ENCODE assay signal across 22 mouse cellular contexts in genomic region chr16:95789548-95789947, GRCm38 (mm10).
DNase-seq lines count a peak whose midpoint lies in the region; ATAC-seq and TF ChIP-seq lines count a peak whose summit lies in the region.
"Had no signal": no experiment of that assay in that cellular context is flagged by ENCODE, and none has a peak within 500 bp of the region (broad histone marks: within the 10 kb centered on the region; RNA-seq: fewer than 3 reads in every experiment).

No protein-coding gene starts in this region.

- H3K36me3 ChIP-seq in kidney, adult 2 months (ENCODE audit: control insufficient read depth, insufficient read depth, low read length): no peaks in the 10 kb centered on the region
- H3K36me3 ChIP-seq in stomach, embryonic 14.5 days (ENCODE audit: control insufficient read depth, insufficient read depth, low read length): no peaks in the 10 kb centered on the region
- H3K36me3 ChIP-seq in stomach, postnatal 0 days (ENCODE audit: control insufficient read depth, insufficient read depth, low read length): no peaks in the 10 kb centered on the region
- H3K36me3 ChIP-seq: embryonic facial prominence, embryonic 10.5 days; embryonic facial prominence, embryonic 12.5 days; forebrain, embryonic 15.5 days had no signal

- H3K4me1 ChIP-seq in kidney, adult 2 months (ENCODE audit: control insufficient read depth, insufficient read depth, low read length): no peaks in the 10 kb centered on the region
- peaks cover 4% of the 10 kb centered on the region; the same call in 1 of the 2 replicates for H3K4me1 ChIP-seq in stomach, embryonic 14.5 days (ENCODE audit: control insufficient read depth, insufficient read depth, low read length)
- H3K4me1 ChIP-seq in stomach, postnatal 0 days (replicated peaks; ENCODE audit: control insufficient read depth, insufficient read depth): no peaks in the 10 kb centered on the region
- H3K4me1 ChIP-seq: embryonic facial prominence, embryonic 12.5 days; forebrain, embryonic 13.5 days; forebrain, embryonic 15.5 days had no signal

- no peak overlapping the region for H3K27ac ChIP-seq in kidney, adult 2 months (ENCODE audit: insufficient read depth, low read depth, low read length)
- H3K27ac ChIP-seq in stomach, embryonic 14.5 days (ENCODE audit: low read length): no peak overlapping the region
- H3K27ac ChIP-seq in stomach, postnatal 0 days (replicated peaks): no peak overlapping the region
- H3K27ac ChIP-seq: embryonic facial prominence, embryonic 10.5 days; embryonic facial prominence, embryonic 12.5 days; forebrain, embryonic 13.5 days; forebrain, embryonic 15.5 days had no signal

- H3K27me3 ChIP-seq in kidney, adult 2 months (replicated peaks; ENCODE audit: control insufficient read depth, insufficient read depth, low read length): no peaks in the 10 kb centered on the region
- no peaks in the 10 kb centered on the region for H3K27me3 ChIP-seq in stomach, embryonic 14.5 days (ENCODE audit: control insufficient read depth, insufficient read depth, low read length)
- H3K27me3 ChIP-seq in stomach, postnatal 0 days (ENCODE audit: control insufficient read depth, insufficient read depth, low read length): no peaks in the 10 kb centered on the region
- H3K27me3 ChIP-seq: embryonic facial prominence, embryonic 12.5 days; forebrain, embryonic 13.5 days; forebrain, embryonic 15.5 days; Patski had no signal

- peak; percentile 16 for DNase-seq in adrenal gland, adult 2 months
- no peak for DNase-seq in adrenal gland, postnatal 4 days (ENCODE audit: low spot score in 2 of 2)
- DNase-seq in kidney, adult 2 months: peak; percentile 10
- no peak for DNase-seq in kidney, postnatal 14 days
- DNase-seq in stomach, postnatal 0 days (ENCODE audit: low spot score): no peak
- no peak for DNase-seq in urinary bladder, adult 18-20 months (ENCODE audit: low spot score in 2 of 2)
- DNase-seq in left cerebral cortex, postnatal 36 days (ENCODE audit: low spot score in 2 of 2): no peak
- DNase-seq: adrenal gland, postnatal 10 days; adrenal gland, postnatal 25 days; cerebellum, adult 11-12 months; cerebellum, adult 2 months; cerebellum, adult 9-10 months; cerebellum, postnatal 10 days; cerebellum, postnatal 25 days; forebrain, postnatal 0 days had no signal

- TF ChIP-seq CTCF in kidney, adult 2 months (conservative IDR thresholded peaks at IDR 0.05; ENCODE audit: insufficient read depth, insufficient read length, low read depth, low read length): no peak
- TF ChIP-seq CTCF in stomach, postnatal 0 days (IDR thresholded peaks at IDR 0.05; ENCODE audit: low read depth): no peak

- no peak overlapping the region for H3K4me3 ChIP-seq in kidney, adult 2 months (ENCODE audit: insufficient read depth, low read depth, low read length)
- no peak overlapping the region for H3K4me3 ChIP-seq in stomach, embryonic 14.5 days (ENCODE audit: low read depth, low read length)
- H3K4me3 ChIP-seq in stomach, postnatal 0 days (ENCODE audit: low read depth, low read length): no peak overlapping the region
- H3K4me3 ChIP-seq: embryonic facial prominence, embryonic 10.5 days; embryonic facial prominence, embryonic 12.5 days; forebrain, embryonic 13.5 days; forebrain, embryonic 15.5 days had no signal

- ATAC-seq in stomach, embryonic 14.5 days (ENCODE audit: insufficient number of reproducible peaks, insufficient read depth, low FRiP score, low read depth): peak; percentile 28; the same call in 1 of the 2 replicates
- peak; percentile 49; the same call in 1 of the 2 replicates for ATAC-seq in stomach, postnatal 0 days (ENCODE audit: low FRiP score, low TSS enrichment)
- ATAC-seq: activated CD4-positive, CD25-positive, alpha-beta regulatory T cell, adult 4 months; forebrain, embryonic 13.5 days; forebrain, embryonic 15.5 days; forebrain, postnatal 0 days; Patski had no signal

- intact Hi-C loops in left cerebral cortex, postnatal 36 days (cut with DNase I): no loop called here

- no peak for TF ChIP-seq EP300 in stomach, postnatal 0 days (optimal IDR thresholded peaks at IDR 0.05)

- no peak overlapping the region for H3K4me2 ChIP-seq in stomach, embryonic 14.5 days (replicated peaks; ENCODE audit: low read depth, low read length)
- H3K4me2 ChIP-seq in stomach, postnatal 0 days (replicated peaks; ENCODE audit: low read depth): no peak overlapping the region
- H3K4me2 ChIP-seq: embryonic facial prominence, embryonic 12.5 days; forebrain, embryonic 13.5 days; forebrain, embryonic 15.5 days had no signal

- no peak for TF ChIP-seq POLR2A in kidney, adult 2 months (IDR thresholded peaks at IDR 0.05; ENCODE audit: low read depth, low read length)

- no peak overlapping the region for H3K9ac ChIP-seq in stomach, embryonic 14.5 days (replicated peaks; ENCODE audit: low read depth, low read length)
- no peak overlapping the region for H3K9ac ChIP-seq in stomach, postnatal 0 days (ENCODE audit: low read length)
- H3K9ac ChIP-seq: embryonic facial prominence, embryonic 12.5 days; forebrain, embryonic 13.5 days; forebrain, embryonic 15.5 days; forebrain, postnatal 0 days had no signal

- no peaks in the 10 kb centered on the region for H3K9me3 ChIP-seq in stomach, embryonic 14.5 days (ENCODE audit: control insufficient read depth, low read depth, low read length)
- no peaks in the 10 kb centered on the region for H3K9me3 ChIP-seq in stomach, postnatal 0 days (ENCODE audit: control insufficient read depth, low read length)
- H3K9me3 ChIP-seq: embryonic facial prominence, embryonic 10.5 days; embryonic facial prominence, embryonic 12.5 days; forebrain, embryonic 13.5 days; forebrain, embryonic 15.5 days had no signal

Comparison
In these comparisons a context has a peak if more than half of its experiments do, and no peak if none do; other contexts are left out.
1. DNase-seq: peak in adrenal gland, adult 2 months (single experiment) and kidney, adult 2 months (single experiment); none in adrenal gland, postnatal 4 days (0 of 2), kidney, postnatal 14 days (single experiment), stomach, postnatal 0 days (single experiment), urinary bladder, adult 18-20 months (0 of 2) and left cerebral cortex, postnatal 36 days (0 of 2).